Comparison of ENCODE assay signal across 1 mouse cellular context in genomic region chr15:94600145-94600707, GRCm38 (mm10).
TF ChIP-seq lines count a peak whose summit lies in the region.

No protein-coding gene starts in this region.

TF ChIP-seq in MEL, 35 proteins besides CTCF, POLR2A, EP300 and RAD21:
- no peak for TF ChIP-seq GABPA (IDR thresholded peaks at IDR 0.05; ENCODE audit: low read depth, low read length)
- TF ChIP-seq MAFK (IDR thresholded peaks at IDR 0.05; ENCODE audit: borderline replicate concordance, low read depth, low read length) = no peak
- no peak for TF ChIP-seq MYC (IDR thresholded peaks at IDR 0.05; ENCODE audit: low read depth, low read length)
- 0 out of 2 replicates have a peak, but pooled peaks have one; percentile 7 for TF ChIP-seq ETS1 (IDR thresholded peaks at IDR 0.05; ENCODE audit: low read depth, low read length)
